Comparison of ENCODE assay signal across 31 mouse cellular contexts in genomic region chr10:73147543-73147942, GRCm38 (mm10). TPM values are rescaled to one million over a fixed set of nuclear protein-coding genes. Genes with fewer than 3 reads are reported as not detected.
A peak's percentile ranks its signal among the peaks of the same experiment; 100 is the strongest.
DNase-seq lines count a peak whose midpoint lies in the region; ATAC-seq and TF ChIP-seq lines count a peak whose summit lies in the region.
"Had no signal": no experiment of that assay in that cellular context is flagged by ENCODE, and none has a peak within 500 bp of the region (broad histone marks: within the 10 kb centered on the region; RNA-seq: fewer than 3 reads in every experiment).

No protein-coding gene starts in this region.

- no peak overlapping the region for H3K27ac ChIP-seq in forebrain, embryonic 13.5 days
- no peak overlapping the region for H3K27ac ChIP-seq in forebrain, embryonic 14.5 days (ENCODE audit: low read depth, low read length)
- no peak overlapping the region for H3K27ac ChIP-seq in hindbrain, embryonic 10.5 days
- H3K27ac ChIP-seq in hindbrain, postnatal 0 days = no peak overlapping the region
- no peak overlapping the region for H3K27ac ChIP-seq in midbrain, embryonic 12.5 days (replicated peaks)
- no peak overlapping the region for H3K27ac ChIP-seq in midbrain, embryonic 10.5 days (replicated peaks)
- H3K27ac ChIP-seq in midbrain, embryonic 14.5 days (replicated peaks; ENCODE audit: low read depth, low read length) = no peak overlapping the region
- no peak overlapping the region for H3K27ac ChIP-seq in midbrain, embryonic 16.5 days (ENCODE audit: low read length)
- H3K27ac ChIP-seq: embryonic facial prominence, embryonic 13.5 days; embryonic facial prominence, embryonic 15.5 days; forebrain, embryonic 10.5 days; forebrain, embryonic 12.5 days had no signal

- no peaks in the 10 kb centered on the region for H3K36me3 ChIP-seq in forebrain, embryonic 13.5 days (ENCODE audit: poor library complexity, severe bottlenecking)
- no peaks in the 10 kb centered on the region for H3K36me3 ChIP-seq in forebrain, embryonic 14.5 days (ENCODE audit: control insufficient read depth, insufficient read depth, low read length)
- no peaks in the 10 kb centered on the region for H3K36me3 ChIP-seq in hindbrain, embryonic 10.5 days
- no peaks in the 10 kb centered on the region for H3K36me3 ChIP-seq in hindbrain, postnatal 0 days (ENCODE audit: insufficient read depth, low read length)
- no peaks in the 10 kb centered on the region for H3K36me3 ChIP-seq in midbrain, embryonic 12.5 days
- H3K36me3 ChIP-seq in midbrain, embryonic 10.5 days = no peaks in the 10 kb centered on the region
- no peaks in the 10 kb centered on the region for H3K36me3 ChIP-seq in midbrain, embryonic 14.5 days (ENCODE audit: control insufficient read depth, insufficient read depth, low read length)
- H3K36me3 ChIP-seq in midbrain, embryonic 16.5 days (ENCODE audit: control insufficient read depth, insufficient read depth, low read length) = no peaks in the 10 kb centered on the region
- H3K36me3 ChIP-seq: embryonic facial prominence, embryonic 13.5 days; embryonic facial prominence, embryonic 15.5 days; forebrain, embryonic 10.5 days; forebrain, embryonic 12.5 days; G1E had no signal

- H3K4me2 ChIP-seq in forebrain, embryonic 13.5 days = no peak overlapping the region
- H3K4me2 ChIP-seq in forebrain, embryonic 14.5 days (ENCODE audit: low read length) = no peak overlapping the region
- no peak overlapping the region for H3K4me2 ChIP-seq in hindbrain, postnatal 0 days (ENCODE audit: low read depth, low read length)
- no peak overlapping the region for H3K4me2 ChIP-seq in midbrain, embryonic 12.5 days (replicated peaks)
- H3K4me2 ChIP-seq in midbrain, embryonic 14.5 days (ENCODE audit: low read length) = no peak overlapping the region
- no peak overlapping the region for H3K4me2 ChIP-seq in midbrain, embryonic 16.5 days (ENCODE audit: low read length)
- H3K4me2 ChIP-seq: embryonic facial prominence, embryonic 13.5 days; embryonic facial prominence, embryonic 15.5 days; forebrain, embryonic 12.5 days had no signal

- H3K4me3 ChIP-seq in forebrain, embryonic 13.5 days = no peak overlapping the region
- no peak overlapping the region for H3K4me3 ChIP-seq in forebrain, embryonic 14.5 days (ENCODE audit: low read depth, low read length)
- no peak overlapping the region for H3K4me3 ChIP-seq in hindbrain, embryonic 10.5 days
- no peak overlapping the region for H3K4me3 ChIP-seq in hindbrain, postnatal 0 days (ENCODE audit: low read length)
- no peak overlapping the region for H3K4me3 ChIP-seq in midbrain, embryonic 12.5 days
- H3K4me3 ChIP-seq in midbrain, embryonic 10.5 days = no peak overlapping the region
- H3K4me3 ChIP-seq in midbrain, embryonic 14.5 days (replicated peaks; ENCODE audit: low read depth, low read length) = no peak overlapping the region
- H3K4me3 ChIP-seq in midbrain, embryonic 16.5 days (ENCODE audit: low read depth, low read length) = no peak overlapping the region
- H3K4me3 ChIP-seq: embryonic facial prominence, embryonic 13.5 days; embryonic facial prominence, embryonic 15.5 days; erythroblast, embryonic 14.5 days; forebrain, embryonic 10.5 days; forebrain, embryonic 12.5 days had no signal

- no peak for TF ChIP-seq CTCF in hindbrain, postnatal 0 days (IDR thresholded peaks at IDR 0.05; ENCODE audit: low read depth)

- H3K4me1 ChIP-seq in forebrain, embryonic 13.5 days = no peaks in the 10 kb centered on the region
- no peaks in the 10 kb centered on the region for H3K4me1 ChIP-seq in forebrain, embryonic 14.5 days (ENCODE audit: control insufficient read depth, insufficient read depth, low read length)
- H3K4me1 ChIP-seq in hindbrain, embryonic 10.5 days (replicated peaks) = peaks cover 4% of the 10 kb centered on the region; the same call in 1 of the 2 replicates
- no peaks in the 10 kb centered on the region for H3K4me1 ChIP-seq in hindbrain, postnatal 0 days (ENCODE audit: insufficient read depth, low read length)
- no peaks in the 10 kb centered on the region for H3K4me1 ChIP-seq in midbrain, embryonic 12.5 days
- H3K4me1 ChIP-seq in midbrain, embryonic 10.5 days = peaks cover 4% of the 10 kb centered on the region; the same call in 1 of the 2 replicates
- no peaks in the 10 kb centered on the region for H3K4me1 ChIP-seq in midbrain, embryonic 14.5 days (ENCODE audit: control insufficient read depth, insufficient read depth, low read length)
- H3K4me1 ChIP-seq in midbrain, embryonic 16.5 days (ENCODE audit: control insufficient read depth, insufficient read depth, low read length) = no peaks in the 10 kb centered on the region
- H3K4me1 ChIP-seq: embryonic facial prominence, embryonic 13.5 days; embryonic facial prominence, embryonic 15.5 days; forebrain, embryonic 12.5 days had no signal

- ATAC-seq in forebrain, embryonic 13.5 days = peak; percentile 24; the same call in 1 of the 2 replicates
- no peak for ATAC-seq in forebrain, embryonic 14.5 days
- no peak for ATAC-seq in hindbrain, postnatal 0 days
- 0 out of 2 replicates have a peak, but pooled peaks have one; percentile 70 for ATAC-seq in midbrain, embryonic 12.5 days (ENCODE audit: low FRiP score, low read depth)
- ATAC-seq in midbrain, embryonic 14.5 days (ENCODE audit: low FRiP score, low TSS enrichment) = no peak
- ATAC-seq in midbrain, embryonic 16.5 days = no peak
- ATAC-seq: activated CD4-positive, CD25-positive, alpha-beta regulatory T cell, adult 4 months; CD4-positive, CD25-positive, alpha-beta regulatory T cell, adult 4 months; forebrain, embryonic 16.5 days; Patski had no signal

- no peak overlapping the region for H3K9ac ChIP-seq in forebrain, embryonic 13.5 days
- H3K9ac ChIP-seq in forebrain, embryonic 14.5 days (ENCODE audit: low read length) = no peak overlapping the region
- H3K9ac ChIP-seq in hindbrain, postnatal 0 days (replicated peaks; ENCODE audit: low read length) = no peak overlapping the region
- no peak overlapping the region for H3K9ac ChIP-seq in midbrain, embryonic 12.5 days (replicated peaks)
- no peak overlapping the region for H3K9ac ChIP-seq in midbrain, embryonic 14.5 days (replicated peaks; ENCODE audit: low read length)
- no peak overlapping the region for H3K9ac ChIP-seq in midbrain, embryonic 16.5 days (ENCODE audit: low read depth, low read length)
- H3K9ac ChIP-seq: embryonic facial prominence, embryonic 13.5 days; embryonic facial prominence, embryonic 15.5 days; forebrain, embryonic 12.5 days had no signal

- no peak for DNase-seq in forebrain, embryonic 14.5 days (ENCODE audit: low spot score)
- peak; percentile 2 for DNase-seq in hindbrain, embryonic 10.5 days (ENCODE audit: low spot score)
- DNase-seq in hindbrain, postnatal 0 days (ENCODE audit: low spot score) = no peak
- DNase-seq in midbrain, embryonic 10.5 days (ENCODE audit: low spot score) = no peak
- peak; percentile 13 for DNase-seq in midbrain, embryonic 14.5 days
- DNase-seq: adrenal gland, adult 8-10 months; adrenal gland, postnatal 14 days; adrenal gland, postnatal 36 days; B cell, adult 2 months; cerebellum, adult 11 months; cerebellum, adult 18-20 months; cerebellum, adult 8-10 months; cerebellum, adult 9-11 months; cerebellum, postnatal 14 days; cerebellum, postnatal 36 days; embryo, embryonic 11 days had no signal

- no peaks in the 10 kb centered on the region for H3K27me3 ChIP-seq in forebrain, embryonic 13.5 days
- H3K27me3 ChIP-seq in forebrain, embryonic 14.5 days (replicated peaks; ENCODE audit: control insufficient read depth, insufficient read depth, low read length) = no peaks in the 10 kb centered on the region
- no peaks in the 10 kb centered on the region for H3K27me3 ChIP-seq in hindbrain, embryonic 10.5 days (ENCODE audit: insufficient read depth, poor library complexity, severe bottlenecking)
- no peaks in the 10 kb centered on the region for H3K27me3 ChIP-seq in hindbrain, postnatal 0 days (ENCODE audit: insufficient read depth, low read length)
- H3K27me3 ChIP-seq in midbrain, embryonic 12.5 days = no peaks in the 10 kb centered on the region
- H3K27me3 ChIP-seq in midbrain, embryonic 10.5 days (ENCODE audit: low read depth, poor library complexity, severe bottlenecking) = no peaks in the 10 kb centered on the region
- H3K27me3 ChIP-seq in midbrain, embryonic 14.5 days (ENCODE audit: control insufficient read depth, insufficient read depth, low read length) = no peaks in the 10 kb centered on the region
- H3K27me3 ChIP-seq in midbrain, embryonic 16.5 days (ENCODE audit: control insufficient read depth, insufficient read depth, low read depth, low read length) = no peaks in the 10 kb centered on the region
- H3K27me3 ChIP-seq: CH12.LX; embryonic facial prominence, embryonic 13.5 days; embryonic facial prominence, embryonic 15.5 days; forebrain, embryonic 12.5 days had no signal

- H3K9me3 ChIP-seq in forebrain, embryonic 13.5 days (replicated peaks) = no peaks in the 10 kb centered on the region
- no peaks in the 10 kb centered on the region for H3K9me3 ChIP-seq in forebrain, embryonic 14.5 days (replicated peaks; ENCODE audit: control insufficient read depth, low read length)
- no peaks in the 10 kb centered on the region for H3K9me3 ChIP-seq in hindbrain, embryonic 10.5 days
- no peaks in the 10 kb centered on the region for H3K9me3 ChIP-seq in hindbrain, postnatal 0 days (ENCODE audit: low read length)
- H3K9me3 ChIP-seq in midbrain, embryonic 12.5 days = no peaks in the 10 kb centered on the region
- H3K9me3 ChIP-seq in midbrain, embryonic 10.5 days (replicated peaks) = no peaks in the 10 kb centered on the region
- H3K9me3 ChIP-seq in midbrain, embryonic 14.5 days (ENCODE audit: control insufficient read depth, low read length) = no peaks in the 10 kb centered on the region
- H3K9me3 ChIP-seq in midbrain, embryonic 16.5 days (replicated peaks; ENCODE audit: control insufficient read depth, low read length, poor library complexity, severe bottlenecking) = no peaks in the 10 kb centered on the region
- H3K9me3 ChIP-seq: embryonic facial prominence, embryonic 13.5 days; embryonic facial prominence, embryonic 15.5 days; forebrain, embryonic 10.5 days; forebrain, embryonic 12.5 days had no signal

RNA-seq across cellular contexts. Expression of gene Pcdh15, which starts 48.4 kb away (rescaled TPM):
- polyA plus RNA-seq in forebrain, embryonic 13.5 days (2015; fragmentation: Nextera tagmentation; extraction: Ambion mirVana) = 1.9 and 2.8 TPM in 2 replicates
- polyA plus RNA-seq in forebrain, embryonic 14.5 days (2014; fragmentation: Nextera tagmentation; extraction: Ambion mirVana) = 1.9 and 3.2 TPM in 2 replicates
- 0.62 and 0.90 TPM in 2 replicates for polyA plus RNA-seq in hindbrain, embryonic 10.5 days (2016; fragmentation: Nextera tagmentation; extraction: Ambion mirVana)
- 24.2 and 31.0 TPM in 2 replicates for total RNA-seq in hindbrain, postnatal 0 days (2014; rRNA removed)
- 9.2 and 11.2 TPM in 2 replicates for polyA plus RNA-seq in hindbrain, postnatal 0 days (2015; fragmentation: Nextera tagmentation; extraction: Ambion mirVana)
- polyA plus RNA-seq in midbrain, embryonic 12.5 days (2016; fragmentation: Nextera tagmentation; extraction: Ambion mirVana) = 2.1 and 2.6 TPM in 2 replicates
- polyA plus RNA-seq in midbrain, embryonic 10.5 days (2016; fragmentation: Nextera tagmentation; extraction: Ambion mirVana) = 0.31 and 0.68 TPM in 2 replicates
- polyA plus RNA-seq in midbrain, embryonic 14.5 days (2014; fragmentation: Nextera tagmentation; extraction: Ambion mirVana) = 10.4 and 11.2 TPM in 2 replicates
- 14.8 and 17.3 TPM in 2 replicates for polyA plus RNA-seq in midbrain, embryonic 16.5 days (2015; fragmentation: Nextera tagmentation; extraction: Ambion mirVana)
- total RNA-seq: CH12.LX; common myeloid progenitor, adult 5-6 weeks had no signal
- polyA plus RNA-seq: erythroblast, embryonic 14.5 days; G1E had no signal

Comparison
In these comparisons a context has a peak if more than half of its experiments do, and no peak if none do; other contexts are left out.
1. ATAC-seq: peak in forebrain, embryonic 13.5 days (single experiment) and midbrain, embryonic 12.5 days (single experiment); none in forebrain, embryonic 14.5 days (single experiment), hindbrain, postnatal 0 days (single experiment), midbrain, embryonic 14.5 days (single experiment) and midbrain, embryonic 16.5 days (single experiment).
2. DNase-seq: peak in hindbrain, embryonic 10.5 days (single experiment) and midbrain, embryonic 14.5 days (single experiment); none in forebrain, embryonic 14.5 days (single experiment), hindbrain, postnatal 0 days (single experiment) and midbrain, embryonic 10.5 days (single experiment).